Mouse (Mus musculus) heart, adult 2 months (tissue): ENCODE data around the gene Mitd1.

Experiments used
- CTCF ChIP-seq: fragments of 200-600 bp; IDR thresholded peaks from 2 replicates; pipeline ENCODE4 v1.8.1; 2022; ENCODE audit warnings: antibody characterized with exemption, mild to moderate bottlenecking, moderate library complexity
- EP300 ChIP-seq: fragments of 200-500 bp; IDR thresholded peaks from 2 replicates; pipeline ENCODE4 v1.6.1; 2011; ENCODE audit warnings: low read depth, low read length, control low read depth; ENCODE audit not compliant: insufficient read depth
- POLR2A ChIP-seq: fragments of 200-500 bp; IDR thresholded peaks from 2 replicates; pipeline ENCODE4 v1.6.1; 2011; ENCODE audit warnings: mild to moderate bottlenecking, low read depth, low read length, control low read depth; ENCODE audit not compliant: insufficient read depth

- TF ChIP-seq CTCF (no peak), EP300 (no peak), POLR2A (no peak)
These were observed 22.5 kb upstream of the Mitd1 start for GRCm38 (mm10) chr1:37912751-37913150.
